Mouse (Mus musculus) spleen, adult 2 months (tissue): ENCODE measurements at regions not wholly inside any gene's neighbourhood (a gene's known extent, or its start where the extent isn't known, plus 50 kb on each side); places are given as distances from the start of the nearest gene placed in this dataset.

ENCODE experiments used
- CTCF ChIP-seq: fragments of 200-500 bp; IDR thresholded peaks from 2 replicates; pipeline ENCODE4 v1.5.1; 2011; ENCODE audit warnings: mild to moderate bottlenecking, inconsistent platforms; ENCODE audit not compliant: insufficient read depth, insufficient read length, insufficient replicate concordance; ENCODE audit errors: extremely low read depth
- POLR2A ChIP-seq: fragments of 200-500 bp; IDR thresholded peaks from 2 replicates; pipeline ENCODE4 v1.6.1; 2011; ENCODE audit warnings: low read depth, low read length, inconsistent platforms

DNA sequence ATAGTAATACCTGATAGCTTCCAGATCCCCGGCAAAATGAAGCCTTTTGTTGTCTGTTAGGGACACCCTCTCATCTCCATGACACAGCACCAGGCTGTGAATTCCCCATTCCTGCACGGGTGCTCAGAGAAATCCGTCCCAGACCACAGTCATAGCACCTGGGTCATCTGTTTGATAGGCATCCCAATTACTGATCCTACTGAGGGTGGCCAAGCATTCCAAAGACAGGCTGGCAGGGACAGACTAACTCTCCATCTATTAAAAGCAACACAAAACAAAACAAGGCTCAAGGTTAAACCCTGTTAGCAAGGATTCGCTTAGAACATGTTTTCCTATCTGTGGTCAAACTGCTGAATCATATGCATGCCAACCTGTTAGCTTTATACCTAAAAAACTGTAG lies 213.8 kb upstream of the Atp2b1 start:
- TF ChIP-seq CTCF: no peak
- no peak for TF ChIP-seq POLR2A
